Mouse (Mus musculus) kidney, embryonic 14.5 days (tissue): ENCODE results near the gene Pa2g4. TPM values are rescaled to one million over a fixed set of nuclear protein-coding genes. Genes with fewer than 3 reads are reported as not detected.
"Not testable (repeated sequence)": the region's sequence is repeated elsewhere in the genome, so short reads cannot be mapped to it uniquely, and the experiment has no call there.

Source experiments
- ATAC-seq: fragments of 200-750 bp; cut with Nextera tagmentation; 2 replicates; pipeline ENCODE4 v1.8.0; 2017; ENCODE audit warnings: moderate number of reproducible peaks, mild to moderate bottlenecking, moderate TSS enrichment, moderate library complexity; ENCODE audit not compliant: low FRiP score, low TSS enrichment
- H3K27ac ChIP-seq: fragments of 300-500 bp; sonication (generic); 2 replicates; pipeline ENCODE4 v1.5.1; 2014; ENCODE audit warnings: low read depth, mild to moderate bottlenecking, low read length, moderate library complexity, mixed read lengths
- H3K27me3 ChIP-seq: fragments of 300-500 bp; sonication (generic); 2 replicates; pipeline ENCODE4 v1.6.1; 2014; ENCODE audit warnings: mild to moderate bottlenecking, low read length; ENCODE audit not compliant: control insufficient read depth, insufficient read depth
- H3K36me3 ChIP-seq: fragments of 300-500 bp; sonication (generic); 2 replicates; pipeline ENCODE4 v1.6.1; 2014; ENCODE audit warnings: low read length, mixed read lengths; ENCODE audit not compliant: control insufficient read depth, insufficient read depth
- H3K4me1 ChIP-seq: fragments of 300-500 bp; sonication (generic); 2 replicates; pipeline ENCODE4 v1.6.1; 2014; ENCODE audit warnings: low read length, mixed read lengths; ENCODE audit not compliant: control insufficient read depth, insufficient read depth
- H3K4me2 ChIP-seq: fragments of 300-500 bp; sonication (generic); replicated peaks from 2 replicates; pipeline ENCODE4 v1.6.1; 2014; ENCODE audit warnings: low read depth, mild to moderate bottlenecking, low read length
- H3K4me3 ChIP-seq: fragments of 300-500 bp; sonication (generic); 2 replicates; pipeline ENCODE4 v1.5.1; 2014; ENCODE audit warnings: mild to moderate bottlenecking, low read length
- H3K9ac ChIP-seq: fragments of 300-500 bp; sonication (generic); 2 replicates; pipeline ENCODE4 v1.6.1; 2014; ENCODE audit warnings: low read depth, mild to moderate bottlenecking, low read length, moderate library complexity
- H3K9me3 ChIP-seq: fragments of 300-500 bp; sonication (generic); 2 replicates; pipeline ENCODE4 v1.6.1; 2016; ENCODE audit warnings: low read length; ENCODE audit not compliant: control insufficient read depth
- WGBS: fragments of 180-500 bp; shearing (Covaris S2); extraction: QIAGEN DNeasy Blood & Tissue Kit; methylation state at CpG from one replicate; pipeline ENCODE4 v1.1.7; 2014; 5-methylcytosine and 5-hydroxymethylcytosine counted together
- polyA plus RNA-seq: library from polyadenylated mRNA; unstranded; fragments of >200 nt; fragmentation: Nextera tagmentation; extraction: Ambion mirVana; gene quantifications from 2 replicates; pipeline ENCODE4 v1.2.1, GENCODE M21; 2014

The Pa2g4 gene
- polyA plus RNA-seq: 237 and 254 TPM in 2 replicates

DNA sequence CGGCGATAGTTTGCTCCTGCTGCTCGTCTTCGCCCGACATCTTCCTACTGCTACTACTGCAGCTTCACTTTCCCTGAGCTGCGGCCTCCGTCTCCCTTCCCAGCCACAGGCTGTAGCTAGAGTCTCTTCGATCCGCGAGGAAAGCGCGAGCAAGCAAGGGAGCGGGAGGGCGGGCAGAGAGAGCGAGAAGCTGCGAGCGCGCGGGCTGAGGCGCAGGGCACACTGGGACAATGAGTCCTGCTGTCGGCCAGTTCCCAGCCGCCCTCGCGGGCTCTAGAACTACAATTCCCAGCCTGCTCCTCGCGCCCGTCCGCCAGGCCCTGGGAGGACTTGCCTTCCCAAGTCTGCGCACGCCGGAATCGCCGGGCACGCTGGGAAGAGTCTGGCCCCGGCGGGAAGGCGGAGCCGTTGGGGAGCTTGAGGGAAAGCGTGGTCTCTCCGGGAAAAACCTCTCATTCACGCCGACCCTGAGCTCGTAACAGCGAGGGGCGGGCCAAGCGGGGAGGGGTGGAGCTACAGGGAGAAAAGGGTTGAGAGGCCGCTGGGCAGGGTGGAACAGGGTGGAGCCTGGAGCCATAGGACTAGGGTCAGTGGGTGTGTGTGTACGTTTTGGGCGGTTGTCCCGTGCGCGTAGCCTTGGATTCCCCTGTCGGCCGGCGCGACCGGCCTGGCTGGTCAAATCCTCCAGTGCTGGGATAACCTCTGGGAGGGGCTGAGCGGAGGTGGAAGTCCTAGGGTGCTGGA lies at the start of gene Pa2g4:
Pa2g4 (minus strand) TSS at position 200 of the 744 bp plus-strand sequence.
- under 1% methylated on average over 58 of the region's 58 CpGs for whole genome bisulfite sequencing
- Histone ChIP-seq H3K36me3 (peaks cover 27% of the 10 kb centered on the region), H3K27ac (peak within 1 kb of the TSS; percentile 92), H3K27me3 (no peaks in the 10 kb centered on the region), H3K9ac (peak within 1 kb of the TSS; percentile 92), H3K9me3 (no peaks in the 10 kb centered on the region), H3K4me3 (peak within 1 kb of the TSS; percentile 74), H3K4me2 (peak within 1 kb of the TSS; percentile 64), H3K4me1 (0 out of 2 replicates have a peak, but pooled peaks cover 11% of the 10 kb centered on the region)
- peak; percentile 98 for ATAC-seq

DNA sequence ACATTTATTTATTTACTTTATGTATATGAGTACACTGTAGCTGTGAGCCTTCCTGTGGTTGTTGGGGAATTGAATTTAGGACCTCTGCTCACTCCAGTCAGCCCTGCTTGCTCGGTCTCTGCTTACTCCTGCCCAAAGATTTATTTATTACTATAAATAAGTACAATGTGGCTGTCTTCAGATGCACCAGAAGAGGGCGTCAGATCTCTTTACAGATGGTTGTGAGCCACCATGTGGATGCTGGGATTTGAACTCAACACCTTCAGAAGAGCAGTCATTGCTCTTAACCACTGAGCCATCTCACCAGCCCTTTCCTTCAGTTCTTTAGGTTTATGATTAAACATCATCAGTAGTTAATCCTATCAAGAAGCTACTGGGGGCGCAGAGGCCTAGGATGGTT lies 49.1 kb upstream of the Pa2g4 start:
- Histone ChIP-seq H3K4me3 (no peak overlapping the region), H3K27ac (no peak overlapping the region)
- 52% methylated on average over 3 of the region's 3 CpGs for WGBS

DNA sequence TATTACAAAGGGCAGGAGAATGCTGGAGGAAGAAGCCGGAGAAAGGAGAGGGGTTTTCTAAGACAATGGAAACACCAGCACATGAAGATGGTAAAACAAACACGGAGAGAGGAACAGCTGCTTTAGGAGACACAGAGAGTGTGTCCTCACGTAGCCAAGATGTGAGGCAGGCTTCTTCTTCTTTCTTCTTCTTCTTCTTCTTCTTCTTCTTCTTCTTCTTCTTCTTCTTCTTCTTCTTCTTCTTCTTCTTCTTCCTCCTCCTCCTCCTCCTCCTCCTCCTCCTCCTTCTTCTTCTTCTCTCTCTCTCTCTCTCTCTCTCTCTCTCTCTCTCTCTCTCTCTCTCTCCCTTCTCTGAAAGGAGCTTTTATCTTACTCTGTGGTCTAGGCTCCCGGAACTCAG lies 48.0 kb upstream of the Pa2g4 start:
- not testable (repeated sequence) for H3K9me3 ChIP-seq, H3K4me3 ChIP-seq, H3K27ac ChIP-seq, H3K27me3 ChIP-seq, ATAC-seq, H3K9ac ChIP-seq, H3K4me2 ChIP-seq, H3K4me1 ChIP-seq, H3K36me3 ChIP-seq
- WGBS: 73% methylated on average over 4 of the region's 4 CpGs

More for the DNA sequence above, 49.1 kb upstream of the Pa2g4 start:
- H3K4me2 ChIP-seq: no peak overlapping the region
- H3K9ac ChIP-seq: no peak overlapping the region
- no peak for ATAC-seq
- no peaks in the 10 kb centered on the region for H3K27me3 ChIP-seq
- no peaks in the 10 kb centered on the region for H3K4me1 ChIP-seq
- H3K9me3 ChIP-seq: no peaks in the 10 kb centered on the region
- no peaks in the 10 kb centered on the region for H3K36me3 ChIP-seq

DNA sequence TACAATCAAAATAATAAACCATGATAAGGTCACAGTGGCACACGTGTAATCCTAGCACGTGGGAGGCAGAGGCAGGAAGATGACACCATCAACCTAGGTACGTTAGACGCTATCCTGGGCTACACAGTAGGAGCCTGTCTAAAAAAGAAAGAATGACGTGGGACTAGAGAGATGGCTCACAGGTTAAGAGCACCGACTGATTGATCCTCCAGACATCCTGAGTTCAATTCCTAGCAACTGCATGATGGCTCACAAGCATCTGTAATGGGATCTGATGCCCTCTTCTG lies 47.3 kb upstream of the Pa2g4 start:
- Histone ChIP-seq H3K27me3 (no peaks in the 10 kb centered on the region), H3K9me3 (no peaks in the 10 kb centered on the region), H3K36me3 (no peaks in the 10 kb centered on the region), H3K4me1 (no peaks in the 10 kb centered on the region), H3K9ac (no peak overlapping the region), H3K4me2 (no peak overlapping the region), H3K4me3 (no peak overlapping the region), H3K27ac (no peak overlapping the region)
- WGBS: 27% methylated on average over 6 of the region's 6 CpGs
- peak; percentile 32; the same call in 1 of the 2 replicates for ATAC-seq

DNA sequence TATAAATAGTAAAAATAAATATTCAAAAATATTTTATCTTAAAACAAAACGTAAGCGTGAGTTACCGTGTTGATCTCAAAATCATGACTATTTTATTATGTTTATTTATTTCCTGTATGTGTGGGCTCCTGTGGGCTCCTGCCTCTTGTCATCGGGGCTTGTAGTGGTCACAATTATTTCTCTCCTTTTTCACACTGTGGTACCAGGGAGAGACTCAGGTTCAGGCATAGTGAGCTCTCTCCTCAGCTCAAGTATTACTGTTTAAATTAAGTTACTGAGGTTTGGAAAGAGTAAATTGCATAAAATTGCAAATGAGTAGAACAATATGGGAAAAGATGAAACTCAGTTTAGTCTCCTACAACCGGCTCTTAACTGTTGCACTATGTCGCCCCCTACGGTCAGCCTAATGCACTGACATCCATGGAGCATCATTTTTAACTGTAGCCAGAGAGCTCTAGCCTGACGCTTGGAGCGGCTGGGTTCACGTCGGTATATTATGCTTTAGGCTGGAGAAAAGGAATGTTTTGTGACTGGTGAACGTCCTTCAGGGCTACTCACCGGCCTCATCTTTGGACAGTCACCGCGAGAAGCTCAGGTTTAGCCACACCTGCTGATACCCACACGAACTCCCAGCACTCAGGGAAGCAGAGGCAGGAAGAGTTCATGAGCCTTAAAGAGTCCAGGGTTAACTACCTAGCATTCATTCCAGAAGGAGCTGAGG lies 46.8 kb upstream of the Pa2g4 start:
- no peaks in the 10 kb centered on the region for H3K4me1 ChIP-seq
- no peak overlapping the region for H3K9ac ChIP-seq
- H3K9me3 ChIP-seq: no peaks in the 10 kb centered on the region
- 15% methylated on average over 16 of the region's 16 CpGs for WGBS
- H3K27ac ChIP-seq: no peak overlapping the region
- no peaks in the 10 kb centered on the region for H3K27me3 ChIP-seq
- no peak overlapping the region for H3K4me2 ChIP-seq
- no peaks in the 10 kb centered on the region for H3K36me3 ChIP-seq
- ATAC-seq: peak; percentile 65; the same call in 1 of the 2 replicates
- H3K4me3 ChIP-seq: no peak overlapping the region

DNA sequence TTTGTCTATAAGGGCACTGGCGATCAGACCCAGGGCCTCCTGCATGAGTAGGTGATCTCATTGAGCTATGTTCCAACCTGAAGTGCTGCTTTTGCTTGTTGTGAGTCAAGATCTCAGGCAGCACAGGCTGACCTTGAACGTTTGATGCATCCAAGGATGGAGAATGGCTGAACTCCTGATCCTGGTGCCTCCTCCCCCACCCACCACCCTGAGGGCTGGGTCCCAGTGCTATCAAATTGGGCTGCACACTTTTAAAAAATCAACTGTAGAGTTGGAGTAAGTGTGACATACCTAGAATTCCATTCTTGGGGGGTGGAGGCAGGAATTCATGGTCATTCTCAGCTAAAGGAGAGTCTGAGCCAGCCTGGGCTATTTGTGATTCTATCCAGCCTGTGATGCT lies 40.7 kb upstream of the Pa2g4 start:
- Histone ChIP-seq H3K9ac (no peak overlapping the region), H3K27ac (no peak overlapping the region), H3K9me3 (no peaks in the 10 kb centered on the region), H3K4me1 (no peaks in the 10 kb centered on the region), H3K4me2 (no peak overlapping the region), H3K27me3 (no peaks in the 10 kb centered on the region), H3K36me3 (no peaks in the 10 kb centered on the region), H3K4me3 (no peak overlapping the region)
- ATAC-seq: no peak
- WGBS: 44% methylated on average over 2 of the region's 2 CpGs

DNA sequence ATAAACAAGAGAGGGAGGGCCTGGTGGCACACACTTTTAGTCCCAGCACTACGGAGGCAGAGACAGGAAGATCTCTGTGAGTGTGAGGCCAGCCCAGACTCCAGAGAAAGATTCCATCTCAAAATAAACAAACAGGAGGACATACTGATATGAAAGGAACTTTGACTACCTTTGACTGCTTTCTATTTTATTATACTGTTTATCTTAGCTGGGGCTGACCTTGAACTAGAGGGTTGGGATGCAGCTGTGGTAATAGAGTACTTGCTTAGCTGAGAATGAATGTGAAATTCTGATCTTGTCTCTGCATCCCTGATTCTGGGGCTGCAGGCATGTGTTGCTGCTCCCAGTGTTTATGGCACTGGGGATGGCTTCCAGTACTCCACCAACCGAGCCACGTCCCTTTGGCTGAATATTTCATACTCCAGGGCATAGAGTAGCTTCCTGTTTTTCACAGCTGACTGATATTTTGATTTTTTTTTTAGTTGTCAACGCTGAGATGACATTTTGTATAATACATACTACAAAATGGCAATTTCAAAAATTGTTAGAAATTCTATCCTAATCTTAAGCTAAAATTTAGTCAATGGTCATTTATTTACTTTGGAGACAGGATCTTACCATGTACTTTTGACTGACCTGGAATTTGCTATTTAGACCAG lies 36.8 kb upstream of the Pa2g4 start:
- Histone ChIP-seq H3K4me1 (no peaks in the 10 kb centered on the region), H3K4me2 (no peak overlapping the region), H3K9ac (no peak overlapping the region), H3K9me3 (no peaks in the 10 kb centered on the region), H3K4me3 (no peak overlapping the region), H3K27me3 (no peaks in the 10 kb centered on the region), H3K27ac (no peak overlapping the region), H3K36me3 (no peaks in the 10 kb centered on the region)
- WGBS: 75% methylated on average over 4 of the region's 4 CpGs
- no peak for ATAC-seq

DNA sequence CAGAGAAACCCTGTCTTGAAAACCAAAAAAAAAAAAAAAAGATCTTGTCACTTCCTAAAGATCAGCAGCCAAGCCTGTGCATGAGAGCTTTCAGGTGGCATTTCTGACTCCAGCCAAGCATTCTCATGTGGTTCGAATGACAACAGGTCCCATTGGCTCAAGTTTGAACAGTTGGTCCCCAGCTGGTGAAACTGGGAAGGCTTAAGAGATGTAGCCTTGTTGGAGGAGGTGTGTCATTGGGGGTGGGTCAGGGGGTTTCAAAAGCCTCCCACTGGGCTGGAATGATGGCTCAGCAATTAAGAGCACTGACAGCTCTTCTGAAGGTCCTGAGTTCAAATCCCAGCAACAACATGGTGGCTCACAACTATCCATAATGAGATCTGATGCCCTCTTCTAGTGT lies 35.7 kb upstream of the Pa2g4 start:
- no peaks in the 10 kb centered on the region for H3K27me3 ChIP-seq
- H3K4me2 ChIP-seq: no peak overlapping the region
- no peaks in the 10 kb centered on the region for H3K36me3 ChIP-seq
- 91% methylated on average over 1 of the region's 1 CpGs for WGBS
- H3K4me1 ChIP-seq: no peaks in the 10 kb centered on the region
- H3K27ac ChIP-seq: no peak overlapping the region
- no peak for ATAC-seq
- H3K9me3 ChIP-seq: no peaks in the 10 kb centered on the region
- H3K4me3 ChIP-seq: no peak overlapping the region
- no peak overlapping the region for H3K9ac ChIP-seq

DNA sequence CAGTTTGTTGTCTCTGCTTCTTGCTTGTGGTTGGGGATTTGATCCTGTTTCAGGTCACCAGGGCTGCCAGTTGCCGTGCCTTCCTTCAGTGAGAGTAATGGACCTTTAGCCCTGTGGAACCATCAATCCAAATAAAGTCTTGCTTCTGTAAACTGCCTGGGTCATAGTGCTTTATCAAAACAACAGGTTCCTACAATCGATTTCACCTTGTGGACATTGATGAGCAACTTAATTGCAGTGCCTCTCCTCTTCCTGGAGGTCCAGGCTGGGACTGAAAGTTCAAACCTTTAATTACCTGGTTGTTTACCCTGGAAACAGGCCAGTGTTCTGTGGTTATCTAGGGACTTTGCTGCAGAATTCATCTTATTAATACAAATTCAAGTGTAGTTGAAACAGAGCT lies 32.7 kb upstream of the Pa2g4 start:
- H3K4me2 ChIP-seq: no peak overlapping the region
- H3K27me3 ChIP-seq: no peaks in the 10 kb centered on the region
- no peaks in the 10 kb centered on the region for H3K36me3 ChIP-seq
- ATAC-seq: no peak
- no peaks in the 10 kb centered on the region for H3K9me3 ChIP-seq
- no peak overlapping the region for H3K27ac ChIP-seq
- H3K4me3 ChIP-seq: no peak overlapping the region
- 21% methylated on average over 2 of the region's 2 CpGs for WGBS
- no peak overlapping the region for H3K9ac ChIP-seq
- no peaks in the 10 kb centered on the region for H3K4me1 ChIP-seq
